Mouse (Mus musculus) midbrain, embryonic 11.5 days (tissue): ENCODE data around the gene Pkd1. TPM values are rescaled to one million over a fixed set of nuclear protein-coding genes. Genes with fewer than 3 reads are reported as not detected.
A peak's percentile ranks its signal among the peaks of the same experiment; 100 is the strongest.

Experiments used
- ATAC-seq: fragments of 200-750 bp; cut with Nextera tagmentation; 2 replicates; pipeline ENCODE4 v1.8.0; 2017; ENCODE audit warnings: moderate TSS enrichment, moderate library complexity; ENCODE audit not compliant: low FRiP score
- DNase-seq: peaks from one replicate; pipeline ENCODE4 v3.0.0; 2015; ENCODE audit warnings: low spot score; ENCODE audit errors: missing footprints
- H3K27ac ChIP-seq: fragments of 300-500 bp; sonication (generic); 2 replicates; pipeline ENCODE4 v1.5.1; 2014; ENCODE audit warnings: low read depth, low read length
- H3K27me3 ChIP-seq: fragments of 300-500 bp; sonication (generic); 2 replicates; pipeline ENCODE4 v1.6.1; 2014; ENCODE audit warnings: mild to moderate bottlenecking, low read length, moderate library complexity, mixed read lengths; ENCODE audit not compliant: control insufficient read depth, insufficient read depth
- H3K36me3 ChIP-seq: fragments of 300-500 bp; sonication (generic); 2 replicates; pipeline ENCODE4 v1.6.1; 2014; ENCODE audit warnings: mild to moderate bottlenecking, low read length, moderate library complexity, mixed read lengths; ENCODE audit not compliant: control insufficient read depth, insufficient read depth
- H3K4me1 ChIP-seq: fragments of 300-500 bp; sonication (generic); 2 replicates; pipeline ENCODE4 v1.6.1; 2014; ENCODE audit warnings: low read length; ENCODE audit not compliant: control insufficient read depth, insufficient read depth
- H3K4me2 ChIP-seq: fragments of 300-500 bp; sonication (generic); 2 replicates; pipeline ENCODE4 v1.6.1; 2014; ENCODE audit warnings: mild to moderate bottlenecking, moderate library complexity
- H3K4me3 ChIP-seq: fragments of 300-500 bp; sonication (generic); 2 replicates; pipeline ENCODE4 v1.5.1; 2014; ENCODE audit warnings: low read depth, low read length
- H3K9ac ChIP-seq: fragments of 300-500 bp; sonication (generic); 2 replicates; pipeline ENCODE4 v1.6.1; 2014; ENCODE audit warnings: low read length
- H3K9me3 ChIP-seq: fragments of 300-500 bp; sonication (generic); 2 replicates; pipeline ENCODE4 v1.6.1; 2016; ENCODE audit warnings: low read length; ENCODE audit not compliant: control insufficient read depth
- WGBS: fragments of 180-500 bp; shearing (Covaris S2); extraction: QIAGEN DNeasy Blood & Tissue Kit; methylation state at CpG from one replicate; pipeline ENCODE4 v1.1.7; 2014; 5-methylcytosine and 5-hydroxymethylcytosine counted together
- polyA plus RNA-seq: library from polyadenylated mRNA; unstranded; fragments of >200 nt; fragmentation: Nextera tagmentation; extraction: Ambion mirVana; gene quantifications from 2 replicates; pipeline ENCODE4 v1.2.1, GENCODE M21; 2014

Pkd1 gene
- polyA plus RNA-seq, 1 experiment from 2014 or later = 18.5 TPM

- 24% methylated on average over 8 of the region's 8 CpGs for WGBS
- Histone ChIP-seq H3K27ac (no peak overlapping the region), H3K4me2 (peak overlapping the region; percentile 91; the same call in 1 of the 2 replicates), H3K9me3 (no peaks in the 10 kb centered on the region), H3K4me1 (peaks cover 34% of the 10 kb centered on the region), H3K4me3 (no peak overlapping the region; the same call in 1 of the 2 replicates), H3K27me3 (no peaks in the 10 kb centered on the region), H3K9ac (peak overlapping the region; percentile 79; the same call in 1 of the 2 replicates), H3K36me3 (no peaks in the 10 kb centered on the region)
- ATAC-seq (no peak), DNase-seq (no peak)
Measured at GRCm38 (mm10) chr17:24530361-24531050, 19.1 kb upstream of the Pkd1 start.

DNA sequence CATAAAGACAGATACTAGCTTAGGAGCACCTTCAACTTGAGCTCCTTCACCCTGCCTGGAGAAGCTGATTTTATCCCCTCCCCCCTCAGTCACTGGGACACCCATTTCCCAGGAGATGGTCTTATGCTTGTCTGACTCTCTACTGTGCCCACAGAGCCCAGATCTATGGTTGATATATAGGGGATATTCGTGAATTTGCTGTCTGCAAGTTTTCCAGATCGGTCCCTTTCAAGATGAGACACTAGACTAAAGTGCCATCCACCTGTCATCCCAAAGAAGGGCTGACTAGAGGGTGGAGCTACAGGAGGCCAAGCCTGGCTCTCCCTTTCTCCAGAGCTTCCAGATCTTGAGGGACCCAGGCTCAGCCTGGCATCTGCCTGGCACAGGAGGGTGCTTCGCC, 18.6 kb upstream of the Pkd1 start:
- Histone ChIP-seq H3K27me3 (no peaks in the 10 kb centered on the region), H3K36me3 (no peaks in the 10 kb centered on the region), H3K9ac (no peak overlapping the region), H3K27ac (no peak overlapping the region), H3K4me1 (peaks cover 34% of the 10 kb centered on the region), H3K4me3 (no peak overlapping the region), H3K9me3 (no peaks in the 10 kb centered on the region), H3K4me2 (no peak overlapping the region)
- 67% methylated on average over 3 of the region's 3 CpGs for WGBS
- ATAC-seq = no peak
- DNase-seq = no peak

- Histone ChIP-seq H3K27ac (no peak overlapping the region), H3K9me3 (no peaks in the 10 kb centered on the region), H3K4me1 (peaks cover 29% of the 10 kb centered on the region), H3K36me3 (no peaks in the 10 kb centered on the region), H3K27me3 (no peaks in the 10 kb centered on the region), H3K9ac (no peak overlapping the region), H3K4me3 (no peak overlapping the region), H3K4me2 (no peak overlapping the region)
- DNase-seq = no peak
- WGBS = 70% methylated on average over 7 of the region's 7 CpGs
- ATAC-seq = no peak
Measured at GRCm38 (mm10) chr17:24532045-24532444, 17.6 kb upstream of the Pkd1 start.

DNA sequence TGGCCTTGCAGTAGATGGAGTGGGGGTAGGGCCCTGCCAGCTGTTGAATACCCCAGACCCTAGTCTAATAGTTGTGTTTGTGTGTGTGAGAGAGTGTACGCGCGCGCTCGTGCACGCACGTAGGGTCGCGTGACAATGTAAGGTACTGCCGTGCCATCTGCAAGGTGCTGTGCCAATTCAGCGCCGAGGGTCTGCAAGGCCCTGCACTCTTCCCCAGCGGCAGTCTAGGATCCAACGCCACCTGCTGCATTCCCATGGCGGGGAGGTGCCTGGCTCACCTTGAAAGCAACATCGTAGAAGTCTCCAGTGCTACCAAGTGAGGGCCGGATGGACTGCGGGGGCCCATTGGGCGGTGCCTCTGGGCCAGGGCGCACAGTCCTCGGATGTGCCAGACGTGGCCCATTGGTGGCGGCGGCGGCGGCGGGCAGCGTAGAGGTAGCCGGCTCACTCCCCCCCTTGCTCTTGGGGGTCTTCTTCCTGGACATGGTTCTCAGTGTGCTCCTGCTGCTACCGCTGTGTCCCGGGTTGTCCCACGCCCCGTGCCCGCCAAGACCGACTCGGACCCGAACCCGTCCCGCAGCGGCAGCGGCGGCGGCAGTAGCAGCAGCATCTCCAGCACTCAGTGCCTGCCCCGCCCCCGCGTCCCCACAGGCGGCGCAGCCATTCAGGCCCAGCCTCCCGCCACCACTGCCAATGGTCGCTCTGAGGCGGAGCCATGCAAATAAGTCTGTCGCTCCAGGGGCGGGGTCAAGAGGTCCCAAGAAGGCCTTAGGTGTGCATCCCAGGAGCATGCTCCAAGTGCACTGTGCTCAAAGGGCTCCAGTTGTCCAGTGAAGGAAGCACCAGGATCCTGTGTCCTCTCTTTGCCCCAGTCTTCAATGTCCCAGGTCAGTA, 16.3 kb upstream of the Pkd1 start:
- Histone ChIP-seq H3K4me2 (peak overlapping the region; percentile 54), H3K9me3 (no peaks in the 10 kb centered on the region), H3K4me3 (peak overlapping the region; percentile 29), H3K27me3 (no peaks in the 10 kb centered on the region), H3K9ac (peak overlapping the region; percentile 46), H3K36me3 (no peaks in the 10 kb centered on the region), H3K27ac (no peak overlapping the region), H3K4me1 (peaks cover 28% of the 10 kb centered on the region)
- DNase-seq = peak; percentile 95
- 5% methylated on average over 53 of the region's 53 CpGs for WGBS
- peak; percentile 67 for ATAC-seq

DNA sequence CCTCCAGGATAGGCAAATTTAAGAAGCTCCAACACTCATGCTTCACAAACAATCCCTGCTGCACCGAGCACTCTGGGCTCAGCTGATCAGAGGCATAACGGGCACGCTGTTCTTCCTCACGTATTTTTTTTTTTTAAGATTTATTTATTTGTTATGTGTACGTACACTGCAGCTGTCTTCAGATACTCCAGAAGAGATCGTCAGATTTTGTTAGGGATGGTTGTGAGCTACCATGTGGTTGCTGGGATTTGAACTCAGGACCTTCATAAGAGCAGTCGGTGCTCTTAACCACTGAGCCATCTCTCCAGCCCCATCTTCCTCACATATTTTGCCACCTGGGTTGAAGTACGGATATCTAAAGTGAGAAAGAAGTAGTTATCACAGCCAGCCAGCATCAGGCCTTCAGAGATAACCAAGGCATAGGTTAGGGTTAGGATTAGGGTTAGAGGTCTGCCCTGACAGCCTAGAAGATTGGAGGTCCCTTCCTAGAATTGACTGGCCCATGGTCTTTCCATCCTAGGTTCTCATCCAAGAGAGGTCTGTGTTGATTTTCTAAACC, 15.4 kb upstream of the Pkd1 start, which contains the start of gene Rab26:
Rab26 (minus strand) TSS at position 51 of the 559 bp plus-strand sequence.
- ATAC-seq (no peak), DNase-seq (no peak)
- 90% methylated on average over 8 of the region's 8 CpGs for WGBS
- Histone ChIP-seq H3K36me3 (no peaks in the 10 kb centered on the region), H3K9me3 (no peaks in the 10 kb centered on the region), H3K4me3 (peak within 1 kb of the TSS; percentile 29), H3K4me1 (peaks cover 22% of the 10 kb centered on the region), H3K9ac (peak within 1 kb of the TSS; percentile 46), H3K27ac (no peak within 1 kb of the TSS), H3K27me3 (no peaks in the 10 kb centered on the region), H3K4me2 (peak within 1 kb of the TSS; percentile 54)

DNA sequence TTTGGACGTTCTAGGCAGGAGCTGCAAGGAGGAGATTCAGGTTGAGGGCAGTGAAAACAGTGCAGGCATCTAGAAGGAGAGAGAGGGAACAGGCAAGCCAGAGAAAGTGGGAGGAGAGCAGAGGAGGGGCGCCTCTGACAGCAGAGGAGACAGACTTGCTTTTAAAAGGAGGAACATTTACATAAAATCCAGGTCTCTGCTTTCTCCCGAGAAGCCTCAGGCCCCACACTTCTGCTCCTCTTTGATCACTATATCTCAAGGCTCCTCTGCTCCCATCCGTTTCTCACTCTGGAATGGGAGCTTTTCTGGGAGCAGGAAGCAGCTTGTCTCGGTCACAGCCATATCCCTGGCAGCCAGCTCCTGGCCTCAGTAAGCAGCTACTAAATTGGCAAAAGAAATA, 14.3 kb upstream of the Pkd1 start:
- Histone ChIP-seq H3K4me2 (no peak overlapping the region), H3K9ac (no peak overlapping the region), H3K9me3 (no peaks in the 10 kb centered on the region), H3K4me3 (no peak overlapping the region), H3K36me3 (no peaks in the 10 kb centered on the region), H3K27ac (no peak overlapping the region), H3K4me1 (peaks cover 12% of the 10 kb centered on the region), H3K27me3 (no peaks in the 10 kb centered on the region)
- DNase-seq (no peak), ATAC-seq (no peak)
- 57% methylated on average over 5 of the region's 5 CpGs for WGBS

GRCm38 (mm10) chr17:24537536-24537935, 12.1 kb upstream of the Pkd1 start:
- no peak overlapping the region for H3K4me3 ChIP-seq
- no peak overlapping the region for H3K27ac ChIP-seq
- WGBS = 41% methylated on average over 3 of the region's 3 CpGs
- ATAC-seq (no peak), DNase-seq (no peak)
- H3K36me3 ChIP-seq = no peaks in the 10 kb centered on the region
- H3K9me3 ChIP-seq = no peaks in the 10 kb centered on the region
- no peak overlapping the region for H3K4me2 ChIP-seq
- no peaks in the 10 kb centered on the region for H3K27me3 ChIP-seq
- H3K9ac ChIP-seq = no peak overlapping the region
- H3K4me1 ChIP-seq = peaks cover 7% of the 10 kb centered on the region

DNA sequence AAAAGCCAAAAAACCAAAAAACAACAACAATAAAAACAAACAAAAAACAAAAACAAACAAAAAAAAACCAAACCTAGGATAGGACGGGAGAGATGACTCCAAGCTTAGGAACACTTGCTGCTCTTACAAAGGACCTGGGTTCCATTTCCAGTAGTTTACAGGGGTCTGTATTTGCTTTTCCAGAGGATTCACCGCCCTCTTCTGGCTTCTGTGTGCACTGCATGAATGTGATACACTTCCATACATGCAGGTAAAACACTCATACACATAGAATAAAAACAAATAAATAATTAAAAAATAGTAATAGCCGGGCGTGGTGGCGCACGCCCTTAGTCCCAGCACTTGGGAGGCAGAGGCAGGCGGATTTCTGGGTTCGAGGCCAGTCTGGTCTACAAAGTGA, 10.7 kb upstream of the Pkd1 start:
- no peaks in the 10 kb centered on the region for H3K4me1 ChIP-seq
- no peak overlapping the region for H3K4me2 ChIP-seq
- WGBS = 74% methylated on average over 8 of the region's 8 CpGs
- no peak overlapping the region for H3K9ac ChIP-seq
- no peak for ATAC-seq
- no peak overlapping the region for H3K27ac ChIP-seq
- no peak overlapping the region for H3K4me3 ChIP-seq
- DNase-seq = no peak
- no peaks in the 10 kb centered on the region for H3K27me3 ChIP-seq
- H3K36me3 ChIP-seq = no peaks in the 10 kb centered on the region
- H3K9me3 ChIP-seq = no peaks in the 10 kb centered on the region

DNA sequence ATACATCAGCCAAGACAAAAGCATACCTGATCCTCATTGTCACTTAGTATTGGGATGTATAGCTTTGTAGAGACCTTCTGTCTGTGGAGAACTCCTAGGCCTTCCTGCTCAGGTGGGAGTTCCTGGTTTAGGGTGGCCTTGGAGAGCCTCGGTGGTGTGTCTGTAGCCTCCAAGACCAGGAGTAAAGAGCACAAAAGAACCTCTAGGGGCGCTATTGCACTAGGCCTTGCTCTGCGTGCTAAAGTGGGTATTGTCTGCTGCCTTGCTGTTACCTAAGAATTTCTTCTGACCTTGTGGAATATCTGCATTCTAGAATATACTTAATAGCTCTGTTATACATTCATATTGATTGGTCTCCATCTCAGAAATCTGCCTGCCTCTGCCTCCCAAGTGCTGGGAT, 9.3 kb upstream of the Pkd1 start:
- no peak overlapping the region for H3K9ac ChIP-seq
- H3K27ac ChIP-seq = no peak overlapping the region
- no peak overlapping the region for H3K4me2 ChIP-seq
- H3K36me3 ChIP-seq = no peaks in the 10 kb centered on the region
- H3K9me3 ChIP-seq = no peaks in the 10 kb centered on the region
- DNase-seq (peak; percentile 91), ATAC-seq (no peak)
- WGBS = 10% methylated on average over 3 of the region's 3 CpGs
- no peak overlapping the region for H3K4me3 ChIP-seq
- no peaks in the 10 kb centered on the region; the same call in 1 of the 2 replicates for H3K27me3 ChIP-seq
- H3K4me1 ChIP-seq = no peaks in the 10 kb centered on the region
